Mouse (Mus musculus): ENCODE results near the gene Ntn3.

DNA sequence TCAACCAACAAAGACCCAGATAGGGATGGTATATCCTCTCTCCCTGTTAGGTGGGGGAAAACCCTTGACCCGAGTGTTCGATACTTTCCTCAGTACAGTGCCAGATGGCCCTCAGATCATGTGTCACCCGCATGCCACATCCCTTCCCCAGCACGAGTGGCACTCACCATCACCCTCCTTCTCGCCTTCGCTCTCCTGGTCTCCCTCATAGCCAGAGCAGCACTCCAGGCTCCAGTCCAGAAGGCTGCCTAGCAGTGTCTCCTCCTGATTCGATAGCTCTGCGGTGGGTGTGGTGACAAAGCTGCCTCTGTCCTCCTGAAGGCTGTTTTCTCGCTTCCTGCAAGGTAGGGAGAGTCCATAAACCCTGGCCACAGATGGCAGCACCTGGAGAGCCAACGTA lies 15.4 kb upstream of the Ntn3 start:
- TF ChIP-seq POLR2A (IDR thresholded peaks at IDR 0.05; ENCODE audit: insufficient read length, low read depth) (no peak), MYOD1 (IDR thresholded peaks at IDR 0.05; ENCODE audit: control insufficient read depth in 1 of 3, insufficient read length in 2 of 3, low read depth in 2 of 3) (peak in 1 of 3 experiments; percentile 10), SRF (IDR thresholded peaks at IDR 0.05; ENCODE audit: control insufficient read depth, insufficient read length, low read depth) (no peak)

All from myocyte (in vitro differentiated cells).